Mouse (Mus musculus) adrenal gland, postnatal 36 days (tissue): ENCODE results near the gene Ldah. TPM values are rescaled to one million over a fixed set of nuclear protein-coding genes. Genes with fewer than 3 reads are reported as not detected.

Source experiments
- DNase-seq, 2 experiments: peaks; one replicate each; pipeline ENCODE4 v3.0.0; 2021; ENCODE audit warnings: mixed read lengths in 1 of 2
- total RNA-seq, 2 experiments: library from RNA; stranded (reverse); gene quantifications; 2 replicates each; pipeline ENCODE4 v1.2.3; 2021

The Ldah gene
- total RNA-seq, 2 experiments from 2014 or later, result 47.2 to 56.6 TPM

GRCm38 (mm10) chr12:8281225-8282017, 73.5 kb downstream of the Ldah start:
- DNase-seq, result no peak

GRCm38 (mm10) chr12:8287970-8288369, 80.1 kb downstream of the Ldah start:
- DNase-seq, result no peak

- DNase-seq, result no peak
Observed at GRCm38 (mm10) chr12:8289099-8289498, 81.2 kb downstream of the Ldah start.

GRCm38 (mm10) chr12:8289499-8289898, 81.6 kb downstream of the Ldah start:
- no peak for DNase-seq

GRCm38 (mm10) chr12:8291157-8291853, 83.4 kb downstream of the Ldah start:
- DNase-seq, result peak in 1 of 2 experiments; percentile 57

- no peak for DNase-seq
Observed at GRCm38 (mm10) chr12:8295307-8295913, 87.5 kb downstream of the Ldah start.

- DNase-seq, result no peak
Observed at GRCm38 (mm10) chr12:8296154-8296553, 88.2 kb downstream of the Ldah start.

GRCm38 (mm10) chr12:8297586-8298214, 89.8 kb downstream of the Ldah start:
- no peak for DNase-seq

- no peak for DNase-seq
Observed at GRCm38 (mm10) chr12:8298361-8299142, 90.6 kb downstream of the Ldah start.

GRCm38 (mm10) chr12:8299143-8300110, 91.5 kb downstream of the Ldah start:
- DNase-seq, result no peak

GRCm38 (mm10) chr12:8300111-8300480, 92.2 kb downstream of the Ldah start:
- DNase-seq, result no peak

GRCm38 (mm10) chr12:8300521-8300920, 92.6 kb downstream of the Ldah start:
- no peak for DNase-seq

GRCm38 (mm10) chr12:8301011-8301814, 93.3 kb downstream of the Ldah start:
- DNase-seq, result no peak

- peak in 1 of 2 experiments; percentile 32 for DNase-seq
Observed at GRCm38 (mm10) chr12:8301841-8302431, 94.0 kb downstream of the Ldah start, which contains the start of gene Gdf7. Gene Gdf7 (minus strand): TSS chr12:8301954.

- DNase-seq, result no peak
Observed at GRCm38 (mm10) chr12:8305258-8305657, 97.4 kb downstream of the Ldah start.

- peak; percentile 59 to 67 for DNase-seq
Observed at GRCm38 (mm10) chr12:8306432-8306831, 98.5 kb downstream of the Ldah start.

GRCm38 (mm10) chr12:8306910-8307309, 99.0 kb downstream of the Ldah start:
- no peak for DNase-seq

GRCm38 (mm10) chr12:8310992-8311391, 103.1 kb downstream of the Ldah start:
- DNase-seq, result peak in 1 of 2 experiments; percentile 36

GRCm38 (mm10) chr12:8312266-8312665, 104.4 kb downstream of the Ldah start:
- DNase-seq, result no peak
